23 mouse cellular contexts compared by ENCODE assay signal in the genomic region with DNA sequence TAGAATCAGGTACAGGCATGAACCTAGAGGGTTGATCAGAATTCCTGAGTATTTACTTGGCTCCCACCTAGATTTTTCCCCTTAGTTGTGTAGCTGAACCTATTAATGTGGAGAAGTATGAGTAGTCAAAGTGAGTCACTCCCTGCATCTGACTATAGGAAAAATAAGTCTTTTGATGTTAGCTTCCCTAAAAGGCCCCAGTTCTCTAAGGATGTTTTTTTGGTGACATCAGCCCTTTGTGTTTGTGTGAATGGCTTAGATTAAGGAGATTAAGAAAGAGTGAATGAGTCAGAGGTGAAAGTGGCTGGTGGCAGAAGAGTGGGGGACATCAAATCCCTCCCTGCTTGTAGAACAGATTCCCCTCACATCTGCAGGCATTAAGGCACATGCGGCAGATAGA.
"Had no signal": no experiment of that assay in that cellular context is flagged by ENCODE, and none has a peak within 500 bp of the region (broad histone marks: within the 10 kb centered on the region; RNA-seq: fewer than 3 reads in every experiment).

No protein-coding gene starts in this region.

- H3K27me3 ChIP-seq: heart, embryonic 13.5 days; heart, embryonic 15.5 days; hindbrain, embryonic 13.5 days; hindbrain, embryonic 15.5 days; limb, embryonic 12.5 days had no signal

- ATAC-seq: hindbrain, postnatal 0 days; intestine, embryonic 16.5 days had no signal

- H3K9ac ChIP-seq: heart, embryonic 13.5 days; heart, embryonic 15.5 days; hindbrain, embryonic 13.5 days; hindbrain, embryonic 15.5 days; limb, embryonic 12.5 days had no signal

- H3K9me3 ChIP-seq: heart, embryonic 13.5 days; heart, embryonic 15.5 days; hindbrain, embryonic 13.5 days; hindbrain, embryonic 15.5 days; limb, embryonic 10.5 days; limb, embryonic 12.5 days had no signal

- H3K4me1 ChIP-seq: heart, embryonic 13.5 days; heart, embryonic 15.5 days; hindbrain, embryonic 13.5 days; hindbrain, embryonic 15.5 days; limb, embryonic 10.5 days; limb, embryonic 12.5 days had no signal

- H3K36me3 ChIP-seq: heart, embryonic 13.5 days; heart, embryonic 15.5 days; hindbrain, embryonic 13.5 days; hindbrain, embryonic 15.5 days; limb, embryonic 10.5 days; limb, embryonic 12.5 days had no signal

- H3K4me3 ChIP-seq: heart, adult 2 months; heart, embryonic 13.5 days; heart, embryonic 15.5 days; hindbrain, embryonic 13.5 days; hindbrain, embryonic 15.5 days; layer of hippocampus, adult 2 months; left cerebral cortex, adult 2 months; limb, embryonic 10.5 days; limb, embryonic 12.5 days had no signal

- DNase-seq: gastrocnemius, postnatal 14 days; gastrocnemius, postnatal 36 days; heart, adult 11 months; heart, adult 2 months; heart, postnatal 14 days; heart, postnatal 36 days; kidney, adult 18-20 months; kidney, adult 8-10 months; kidney, postnatal 10 days; kidney, postnatal 25 days; kidney, postnatal 4 days; liver had no signal

- H3K27ac ChIP-seq: heart, adult 2 months; heart, embryonic 13.5 days; heart, embryonic 15.5 days; hindbrain, embryonic 13.5 days; hindbrain, embryonic 15.5 days; hindbrain, postnatal 0 days; layer of hippocampus, adult 2 months; left cerebral cortex, adult 2 months; limb, embryonic 10.5 days; limb, embryonic 12.5 days had no signal

- H3K4me2 ChIP-seq: heart, embryonic 11.5 days; heart, embryonic 13.5 days; heart, embryonic 15.5 days; hindbrain, embryonic 13.5 days; hindbrain, embryonic 15.5 days; limb, embryonic 12.5 days had no signal
